Mouse (Mus musculus) midbrain, embryonic 12.5 days (tissue): ENCODE results near the gene Cop1. TPM values are rescaled to one million over a fixed set of nuclear protein-coding genes. Genes with fewer than 3 reads are reported as not detected.

Source experiments
- ATAC-seq: fragments of 200-750 bp; cut with Nextera tagmentation; 2 replicates; pipeline ENCODE4 v1.8.0; 2017; ENCODE audit warnings: low read depth, moderate TSS enrichment, moderate library complexity; ENCODE audit not compliant: low FRiP score
- H3K27ac ChIP-seq: fragments of 300-500 bp; sonication (generic); replicated peaks from 2 replicates; pipeline ENCODE4 v1.5.1; 2016; ENCODE audit warnings: mild to moderate bottlenecking
- H3K27me3 ChIP-seq: fragments of 300-500 bp; sonication (generic); 2 replicates; pipeline ENCODE4 v1.6.1; 2016; ENCODE audit warnings: mild to moderate bottlenecking
- H3K36me3 ChIP-seq: fragments of 300-500 bp; sonication (generic); 2 replicates; pipeline ENCODE4 v1.6.1; 2016
- H3K4me1 ChIP-seq: fragments of 300-500 bp; sonication (generic); 2 replicates; pipeline ENCODE4 v1.6.1; 2016
- H3K4me2 ChIP-seq: fragments of 300-500 bp; sonication (generic); replicated peaks from 2 replicates; pipeline ENCODE4 v1.6.1; 2016; ENCODE audit warnings: mild to moderate bottlenecking, moderate library complexity
- H3K4me3 ChIP-seq: fragments of 300-500 bp; sonication (generic); 2 replicates; pipeline ENCODE4 v1.5.1; 2016; ENCODE audit warnings: mild to moderate bottlenecking
- H3K9ac ChIP-seq: fragments of 300-500 bp; sonication (generic); replicated peaks from 2 replicates; pipeline ENCODE4 v1.6.1; 2016; ENCODE audit warnings: mild to moderate bottlenecking, moderate library complexity
- H3K9me3 ChIP-seq: fragments of 300-500 bp; sonication (generic); 2 replicates; pipeline ENCODE4 v1.6.1; 2016; ENCODE audit warnings: mild to moderate bottlenecking
- WGBS: fragments of 180-500 bp; shearing (Covaris S2); methylation state at CpG from one replicate; pipeline ENCODE4 v1.1.7; 2016; 5-methylcytosine and 5-hydroxymethylcytosine counted together
- microRNA-seq: library from miRNA; unstranded; fragments of <30 nt; microRNA quantifications from one replicate; pipeline ENCODE4, GENCODE M21; 2017
- polyA plus RNA-seq: library from polyadenylated mRNA; unstranded; fragments of >200 nt; fragmentation: Nextera tagmentation; extraction: Ambion mirVana; gene quantifications from 2 replicates; pipeline ENCODE4 v1.2.1, GENCODE M21; 2016

Gene Cop1
- polyA plus RNA-seq, 1 experiment from 2014 or later = 102 TPM

DNA sequence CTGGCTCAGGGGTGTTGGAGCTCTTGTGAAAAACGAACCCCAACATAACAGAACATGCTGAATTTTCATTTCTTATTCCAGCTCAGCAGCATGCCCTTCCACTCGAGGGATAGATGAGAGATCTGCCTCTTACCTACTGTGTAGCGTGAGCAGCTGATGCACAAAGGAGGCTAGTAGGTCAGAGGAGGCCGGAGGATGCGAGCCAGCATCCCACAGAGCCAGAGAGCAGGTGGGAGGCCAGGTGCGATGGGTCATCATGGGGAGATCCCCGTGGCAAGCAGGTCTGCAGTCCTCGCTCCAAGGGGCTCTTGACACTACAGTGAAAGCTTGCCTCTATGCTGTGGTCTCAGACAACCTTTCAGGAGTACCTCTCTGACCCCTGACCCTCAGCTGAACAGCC, 160.5 kb downstream of the Cop1 start:
- Histone ChIP-seq H3K9me3 (no peaks in the 10 kb centered on the region), H3K4me1 (peaks cover 4% of the 10 kb centered on the region; the same call in 1 of the 2 replicates), H3K9ac (no peak overlapping the region), H3K27me3 (no peaks in the 10 kb centered on the region), H3K4me2 (no peak overlapping the region), H3K36me3 (no peaks in the 10 kb centered on the region), H3K27ac (no peak overlapping the region), H3K4me3 (no peak overlapping the region)
- no peak for ATAC-seq
- 69% methylated on average over 8 of the region's 8 CpGs for WGBS

DNA sequence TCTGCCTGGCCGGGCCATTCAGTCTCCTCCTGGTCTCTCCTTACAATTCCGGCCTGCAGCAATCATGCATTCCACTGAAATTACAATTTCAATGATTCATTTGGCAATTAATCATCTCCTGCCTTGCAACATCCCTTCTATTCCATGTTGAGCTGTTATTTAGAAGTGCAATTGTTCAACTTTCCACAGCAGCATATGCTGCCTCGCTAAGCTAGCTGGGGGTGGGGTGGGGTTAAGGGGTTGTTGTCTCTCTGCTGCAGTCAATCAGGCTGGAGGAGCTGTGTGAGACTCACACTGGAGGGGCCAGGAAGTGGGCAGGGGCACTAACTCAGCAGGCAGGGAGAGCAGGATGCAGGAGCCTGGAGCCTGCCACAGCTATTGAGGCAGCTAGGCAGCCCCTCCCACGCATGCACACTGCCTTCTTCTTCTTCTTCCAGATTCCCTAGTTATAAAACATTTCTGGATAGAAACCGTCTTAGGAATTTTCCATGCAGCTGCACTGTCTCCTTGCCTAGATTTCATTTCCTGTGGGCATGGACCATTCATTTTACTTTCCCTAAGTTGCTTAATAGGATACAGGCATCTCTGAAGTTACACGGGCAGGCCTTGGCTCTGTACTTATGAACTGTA, 161.1 kb downstream of the Cop1 start:
- Histone ChIP-seq H3K4me1 (peaks cover 4% of the 10 kb centered on the region; the same call in 1 of the 2 replicates), H3K4me2 (no peak overlapping the region), H3K27ac (no peak overlapping the region), H3K36me3 (no peaks in the 10 kb centered on the region), H3K27me3 (no peaks in the 10 kb centered on the region), H3K4me3 (no peak overlapping the region), H3K9me3 (no peaks in the 10 kb centered on the region), H3K9ac (no peak overlapping the region)
- WGBS = 39% methylated on average over 6 of the region's 6 CpGs
- ATAC-seq = no peak

DNA sequence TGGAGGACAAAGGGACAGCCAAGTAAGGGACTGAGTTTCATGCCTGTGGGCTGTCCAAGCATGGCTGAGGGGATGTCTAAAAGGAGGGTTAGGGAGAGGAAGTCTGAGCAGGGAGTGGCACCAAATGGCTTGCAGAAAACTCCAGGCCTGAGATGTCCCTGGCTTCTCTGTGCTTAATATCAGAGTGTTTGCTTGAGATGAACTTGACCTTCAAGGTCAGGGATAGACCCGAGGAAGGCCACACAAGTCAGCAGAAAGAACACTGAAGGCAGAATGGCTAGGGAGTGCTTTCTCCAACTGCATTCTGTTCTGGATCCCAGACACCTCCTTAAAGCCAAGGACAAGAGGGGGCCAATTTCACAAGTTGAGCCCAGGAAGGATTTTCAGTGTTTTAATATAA, 161.8 kb downstream of the Cop1 start:
- WGBS = 50% methylated on average over 1 of the region's 1 CpGs
- Histone ChIP-seq H3K27ac (no peak overlapping the region), H3K4me3 (no peak overlapping the region), H3K4me2 (no peak overlapping the region), H3K4me1 (0 out of 2 replicates have a peak, but pooled peaks cover 4% of the 10 kb centered on the region), H3K9ac (no peak overlapping the region), H3K9me3 (no peaks in the 10 kb centered on the region), H3K36me3 (no peaks in the 10 kb centered on the region), H3K27me3 (no peaks in the 10 kb centered on the region)
- no peak for ATAC-seq

DNA sequence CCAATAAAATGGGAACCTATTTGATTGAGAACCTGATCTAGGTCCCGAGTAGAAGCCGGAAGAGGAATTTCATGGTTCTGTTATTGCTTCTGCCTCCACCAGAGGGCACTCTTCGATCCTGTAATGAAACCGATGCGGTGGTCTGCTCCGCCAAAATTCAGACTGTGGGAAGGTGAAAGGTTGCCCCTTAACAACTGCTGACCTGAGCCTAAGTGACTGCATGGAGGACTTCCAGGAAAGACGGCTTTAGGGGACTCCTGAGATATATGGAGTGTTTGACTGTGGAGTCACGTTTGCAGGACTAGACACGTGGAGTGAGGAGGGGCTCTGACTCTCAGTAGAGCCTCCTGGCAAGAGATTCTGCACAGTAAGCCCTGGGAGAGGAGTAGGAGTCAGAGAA, 164.4 kb downstream of the Cop1 start:
- 11% methylated on average over 9 of the region's 9 CpGs for WGBS
- ATAC-seq = peak; percentile 58; the same call in 1 of the 2 replicates

More for the DNA sequence above, 164.4 kb downstream of the Cop1 start:
- Histone ChIP-seq H3K9ac (no peak overlapping the region), H3K4me3 (no peak overlapping the region), H3K36me3 (no peaks in the 10 kb centered on the region), H3K4me1 (0 out of 2 replicates have a peak, but pooled peaks cover 4% of the 10 kb centered on the region), H3K9me3 (no peaks in the 10 kb centered on the region), H3K27me3 (no peaks in the 10 kb centered on the region), H3K27ac (no peak overlapping the region), H3K4me2 (peak overlapping the region; percentile 33)

Small RNA genes within 50 kb of the gene (microRNA-seq; reads per million reads assigned to microRNA genes)
- 38.5 reads per million, percentile 41 among the genes with 10 or more reads in this experiment for gene Mir1843b
